Mouse (Mus musculus): Measurements from ENCODE around the gene Shc3. TPM values are rescaled to one million over a fixed set of nuclear protein-coding genes. Genes with fewer than 3 reads are reported as not detected.

Gene Shc3
- 4.2 and 5.2 TPM in 2 replicates for polyA plus RNA-seq (2015; fragmentation: Nextera tagmentation; extraction: Ambion mirVana)

- Histone ChIP-seq H3K9me3 (replicated peaks) (no peaks in the 10 kb centered on the region), H3K4me2 (peak within 1 kb of the TSS; percentile 83), H3K27me3 (peaks cover 31% of the 10 kb centered on the region), H3K9ac (peak within 1 kb of the TSS; percentile 89), H3K4me3 (peak within 1 kb of the TSS; percentile 69), H3K27ac (peak within 1 kb of the TSS; percentile 93), H3K4me1 (peaks cover 60% of the 10 kb centered on the region), H3K36me3 (ENCODE audit: poor library complexity, severe bottlenecking) (no peaks in the 10 kb centered on the region)
- peak; percentile 92 for ATAC-seq
- WGBS = 1% methylated on average over 36 of the region's 36 CpGs
These were observed at the start of gene Shc3 for GRCm38 (mm10) chr13:51568911-51569684. Gene Shc3 (minus strand): TSS chr13:51569419.

GRCm38 (mm10) chr13:51618602-51619001 is 49.4 kb upstream of the Shc3 start:
- Histone ChIP-seq H3K4me3 (no peak overlapping the region), H3K36me3 (ENCODE audit: poor library complexity, severe bottlenecking) (no peaks in the 10 kb centered on the region), H3K4me2 (no peak overlapping the region), H3K4me1 (peaks cover 14% of the 10 kb centered on the region), H3K27me3 (no peaks in the 10 kb centered on the region), H3K27ac (no peak overlapping the region), H3K9me3 (replicated peaks) (no peaks in the 10 kb centered on the region), H3K9ac (no peak overlapping the region)
- WGBS = 30% methylated on average over 9 of the region's 9 CpGs
- no peak for ATAC-seq

- Histone ChIP-seq H3K9me3 (replicated peaks) (no peaks in the 10 kb centered on the region), H3K4me1 (peaks cover 14% of the 10 kb centered on the region), H3K4me2 (peak overlapping the region; percentile 14; the same call in 1 of the 2 replicates), H3K4me3 (no peak overlapping the region), H3K27ac (no peak overlapping the region), H3K9ac (no peak overlapping the region), H3K36me3 (ENCODE audit: poor library complexity, severe bottlenecking) (no peaks in the 10 kb centered on the region), H3K27me3 (no peaks in the 10 kb centered on the region)
- WGBS = 18% methylated on average over 6 of the region's 6 CpGs
- peak; percentile 65; the same call in 1 of the 2 replicates for ATAC-seq
These were observed 48.6 kb upstream of the Shc3 start for GRCm38 (mm10) chr13:51617861-51618260.

DNA sequence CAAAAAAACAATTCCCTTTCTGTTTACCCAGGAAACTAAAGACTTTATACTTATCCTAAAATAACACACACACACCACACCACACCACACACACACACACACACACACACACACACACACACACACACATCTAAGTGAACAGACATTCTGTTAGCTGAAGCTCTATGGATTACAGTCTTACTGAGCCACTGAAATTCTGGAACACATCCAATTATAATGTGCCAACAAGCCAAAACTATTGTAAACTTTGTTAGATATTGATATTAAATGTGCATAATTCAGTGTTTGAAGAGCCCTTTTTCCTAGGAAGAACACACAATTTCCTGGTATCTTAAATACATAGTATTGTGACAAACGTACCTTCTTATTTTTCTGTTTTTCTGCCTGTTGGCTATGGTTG is 48.1 kb upstream of the Shc3 start:
- WGBS = 60% methylated on average over 1 of the region's 1 CpGs
- Histone ChIP-seq H3K4me1 (peaks cover 14% of the 10 kb centered on the region), H3K9ac (no peak overlapping the region), H3K27me3 (no peaks in the 10 kb centered on the region), H3K4me3 (no peak overlapping the region), H3K4me2 (no peak overlapping the region), H3K27ac (no peak overlapping the region), H3K36me3 (ENCODE audit: poor library complexity, severe bottlenecking) (no peaks in the 10 kb centered on the region), H3K9me3 (replicated peaks) (no peaks in the 10 kb centered on the region)
- ATAC-seq = 0 out of 2 replicates have a peak, but pooled peaks have one; percentile 16

DNA sequence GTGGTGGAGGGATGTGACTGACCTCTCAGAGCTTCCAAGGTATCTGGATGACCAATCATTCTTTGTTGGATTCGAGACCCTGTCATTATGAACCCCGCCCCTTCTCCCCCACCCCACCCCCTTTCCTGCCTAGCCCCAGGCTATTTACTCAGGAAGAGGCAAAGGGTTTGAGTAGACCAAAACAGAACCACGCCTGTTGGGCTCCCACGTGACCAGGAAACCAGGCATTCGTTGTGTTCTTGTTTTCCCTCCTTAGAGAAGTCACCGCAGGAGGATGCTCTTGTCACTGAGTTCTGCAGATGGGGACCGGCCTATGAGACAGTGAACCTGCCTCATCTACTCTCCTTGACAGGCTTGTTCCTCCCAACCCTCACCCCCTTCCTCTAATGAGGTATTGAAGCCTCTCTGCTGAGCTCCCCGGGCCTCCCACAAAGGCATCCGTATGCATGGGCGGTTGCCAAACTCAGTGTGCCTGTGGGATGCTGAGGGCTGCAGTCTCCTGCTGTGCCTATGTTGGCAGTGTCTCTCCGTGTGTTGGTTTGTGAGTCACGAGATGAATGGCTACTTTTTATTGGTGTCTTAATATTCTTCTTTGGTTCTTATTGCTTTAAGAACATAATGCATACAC is 47.3 kb upstream of the Shc3 start:
- Histone ChIP-seq H3K4me1 (peaks cover 15% of the 10 kb centered on the region), H3K27ac (peak overlapping the region; percentile 35; the same call in 1 of the 2 replicates), H3K4me2 (peak overlapping the region; percentile 40), H3K27me3 (no peaks in the 10 kb centered on the region), H3K9me3 (replicated peaks) (no peaks in the 10 kb centered on the region), H3K9ac (no peak overlapping the region), H3K4me3 (no peak overlapping the region), H3K36me3 (ENCODE audit: poor library complexity, severe bottlenecking) (no peaks in the 10 kb centered on the region)
- 9% methylated on average over 12 of the region's 12 CpGs for WGBS
- peak; percentile 77 for ATAC-seq

DNA sequence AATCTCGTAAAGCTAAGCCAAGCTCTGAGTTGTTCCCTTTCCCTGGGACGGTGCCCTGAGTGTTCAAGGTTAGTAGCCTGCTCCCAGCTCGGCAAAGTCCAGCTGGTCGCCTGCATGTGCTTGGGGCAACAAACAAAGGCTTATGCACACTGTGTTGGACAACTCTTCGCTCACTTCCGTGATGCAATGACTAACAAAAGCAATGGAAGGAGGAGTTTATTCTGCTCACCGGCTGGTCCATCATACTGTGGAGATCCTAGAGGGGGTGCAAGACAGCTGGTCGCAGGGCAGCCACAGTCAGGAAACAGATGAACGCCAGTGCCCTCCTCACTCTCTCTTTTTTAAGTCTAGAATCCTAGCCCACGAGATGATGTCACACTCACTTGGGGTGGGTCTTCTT is 46.6 kb upstream of the Shc3 start:
- Histone ChIP-seq H3K4me2 (no peak overlapping the region), H3K27ac (no peak overlapping the region), H3K4me1 (peaks cover 23% of the 10 kb centered on the region), H3K9ac (no peak overlapping the region), H3K9me3 (replicated peaks) (no peaks in the 10 kb centered on the region), H3K36me3 (ENCODE audit: poor library complexity, severe bottlenecking) (no peaks in the 10 kb centered on the region), H3K4me3 (no peak overlapping the region), H3K27me3 (no peaks in the 10 kb centered on the region)
- ATAC-seq = no peak
- WGBS = 71% methylated on average over 10 of the region's 10 CpGs

DNA sequence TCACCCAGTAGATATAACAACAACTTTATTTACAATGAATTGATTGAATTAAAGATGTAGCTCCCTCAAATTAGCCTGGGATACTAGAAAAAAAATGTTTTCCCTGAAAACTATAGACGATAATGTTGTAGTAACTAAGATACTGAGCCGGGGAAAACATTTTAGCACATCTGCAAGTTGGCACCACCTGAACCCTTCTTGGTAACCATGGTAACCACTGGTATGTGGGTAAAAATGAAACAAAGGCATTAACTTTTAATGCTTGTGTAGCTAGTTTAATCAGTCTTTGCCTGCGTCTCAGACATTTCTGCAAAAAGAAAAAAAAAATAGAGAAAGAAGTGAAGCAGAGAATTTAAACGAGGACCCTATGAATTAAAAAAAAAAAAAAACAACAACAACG is 42.3 kb upstream of the Shc3 start:
- no peak overlapping the region for H3K27ac ChIP-seq
- WGBS = 19% methylated on average over 5 of the region's 5 CpGs
- H3K4me3 ChIP-seq = no peak overlapping the region
- H3K9ac ChIP-seq = no peak overlapping the region
- no peaks in the 10 kb centered on the region for H3K36me3 ChIP-seq (ENCODE audit: poor library complexity, severe bottlenecking)
- ATAC-seq = no peak
- peak overlapping the region; percentile 25 for H3K4me2 ChIP-seq
- no peaks in the 10 kb centered on the region for H3K9me3 ChIP-seq (replicated peaks)
- H3K27me3 ChIP-seq = no peaks in the 10 kb centered on the region
- peaks cover 19% of the 10 kb centered on the region for H3K4me1 ChIP-seq

GRCm38 (mm10) chr13:51611060-51611459 is 41.8 kb upstream of the Shc3 start:
- Histone ChIP-seq H3K9me3 (replicated peaks) (no peaks in the 10 kb centered on the region), H3K4me3 (no peak overlapping the region), H3K27ac (no peak overlapping the region), H3K9ac (no peak overlapping the region), H3K27me3 (no peaks in the 10 kb centered on the region), H3K4me1 (peaks cover 15% of the 10 kb centered on the region), H3K36me3 (ENCODE audit: poor library complexity, severe bottlenecking) (no peaks in the 10 kb centered on the region), H3K4me2 (peak overlapping the region; percentile 25)
- 29% methylated on average over 9 of the region's 9 CpGs for WGBS
- no peak for ATAC-seq

GRCm38 (mm10) chr13:51609231-51609630 is 40.0 kb upstream of the Shc3 start:
- Histone ChIP-seq H3K9ac (no peak overlapping the region), H3K27ac (no peak overlapping the region), H3K9me3 (replicated peaks) (no peaks in the 10 kb centered on the region), H3K36me3 (ENCODE audit: poor library complexity, severe bottlenecking) (no peaks in the 10 kb centered on the region), H3K4me3 (no peak overlapping the region), H3K4me2 (no peak overlapping the region), H3K27me3 (no peaks in the 10 kb centered on the region), H3K4me1 (peaks cover 13% of the 10 kb centered on the region)
- ATAC-seq = no peak
- 90% methylated on average over 7 of the region's 7 CpGs for WGBS

- Histone ChIP-seq H3K4me1 (peaks cover 18% of the 10 kb centered on the region), H3K9me3 (replicated peaks) (no peaks in the 10 kb centered on the region), H3K4me2 (peak overlapping the region; percentile 57), H3K9ac (0 out of 2 replicates have a peak overlapping the region, but pooled peaks have one; percentile 34), H3K36me3 (ENCODE audit: poor library complexity, severe bottlenecking) (no peaks in the 10 kb centered on the region), H3K27me3 (no peaks in the 10 kb centered on the region), H3K27ac (peak overlapping the region; percentile 65), H3K4me3 (peak overlapping the region; percentile 26)
- 34% methylated on average over 4 of the region's 4 CpGs for WGBS
- ATAC-seq = peak; percentile 59
These were observed 34.6 kb upstream of the Shc3 start for GRCm38 (mm10) chr13:51603894-51604244.

- ATAC-seq = peak; percentile 94
- peak overlapping the region; percentile 26 for H3K4me3 ChIP-seq
- 12% methylated on average over 16 of the region's 16 CpGs for WGBS
- peak overlapping the region; percentile 34 for H3K9ac ChIP-seq
- H3K9me3 ChIP-seq (replicated peaks) = no peaks in the 10 kb centered on the region
- peak overlapping the region; percentile 65 for H3K27ac ChIP-seq
- no peaks in the 10 kb centered on the region for H3K36me3 ChIP-seq (ENCODE audit: poor library complexity, severe bottlenecking)
- H3K4me2 ChIP-seq = peak overlapping the region; percentile 57
- no peaks in the 10 kb centered on the region for H3K27me3 ChIP-seq
- peaks cover 18% of the 10 kb centered on the region for H3K4me1 ChIP-seq
These were observed 34.1 kb upstream of the Shc3 start for GRCm38 (mm10) chr13:51603221-51603893.

DNA sequence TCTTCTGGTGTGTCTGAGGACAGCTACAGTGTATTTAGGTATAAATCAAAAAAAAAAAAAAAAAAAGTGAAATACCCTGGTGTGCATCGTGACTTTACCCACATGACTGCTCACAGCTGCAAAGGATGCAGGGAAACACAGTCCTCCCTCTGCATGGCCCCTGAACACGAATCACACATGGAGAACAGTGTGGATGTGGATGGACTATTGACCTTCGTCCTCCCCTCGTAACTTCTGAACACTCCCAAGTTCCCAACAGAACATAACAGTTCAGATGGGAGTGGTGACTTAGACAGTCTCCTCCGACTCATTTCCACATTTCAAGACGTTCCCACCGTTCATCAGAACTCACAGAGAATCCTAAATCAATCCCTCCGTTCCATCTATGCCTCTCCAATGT is 33.5 kb upstream of the Shc3 start:
- ATAC-seq = peak; percentile 38

More for the DNA sequence above, 33.5 kb upstream of the Shc3 start:
- WGBS = 64% methylated on average over 8 of the region's 8 CpGs
- H3K27me3 ChIP-seq = no peaks in the 10 kb centered on the region
- H3K4me1 ChIP-seq = peaks cover 18% of the 10 kb centered on the region
- H3K27ac ChIP-seq = peak overlapping the region; percentile 65
- H3K9ac ChIP-seq = no peak overlapping the region
- no peaks in the 10 kb centered on the region for H3K9me3 ChIP-seq (replicated peaks)
- no peaks in the 10 kb centered on the region for H3K36me3 ChIP-seq (ENCODE audit: poor library complexity, severe bottlenecking)
- H3K4me3 ChIP-seq = no peak overlapping the region
- H3K4me2 ChIP-seq = peak overlapping the region; percentile 57
